Mouse (Mus musculus): ENCODE measurements at regions not wholly inside any gene's neighbourhood (a gene's known extent, or its start where the extent isn't known, plus 50 kb on each side); places are given as distances from the start of the nearest gene placed in this dataset.
"Not testable (repeated sequence)": the region's sequence is repeated elsewhere in the genome, so short reads cannot be mapped to it uniquely, and the experiment has no call there.

DNA sequence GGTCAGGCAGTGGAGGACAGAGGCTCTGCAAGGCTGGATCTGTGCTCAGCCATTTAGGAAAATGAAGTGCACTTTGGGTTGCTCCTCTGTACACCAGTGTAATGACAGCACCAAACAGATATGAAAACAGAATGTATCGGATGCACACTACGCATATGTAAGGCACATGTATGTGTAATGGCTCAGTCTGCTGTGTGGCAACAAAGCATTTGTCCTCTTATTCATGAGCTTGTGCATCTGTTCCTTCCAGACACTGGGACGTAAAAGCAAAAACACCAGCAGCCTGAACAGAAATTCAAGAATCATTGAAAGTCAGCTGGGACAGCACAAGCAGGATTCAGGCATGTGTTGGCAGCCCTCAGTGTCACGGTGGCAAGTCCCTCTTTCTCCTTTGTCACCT lies 241.6 kb downstream of the 1810013L24Rik start:
- Histone ChIP-seq H3K4me2 (ENCODE audit: low read depth, low read length) (no peak overlapping the region), H3K27ac (ENCODE audit: low read length) (no peak overlapping the region), H3K4me1 (ENCODE audit: control insufficient read depth, insufficient read depth, low read length) (no peaks in the 10 kb centered on the region), H3K9me3 (ENCODE audit: control insufficient read depth, low read length) (no peaks in the 10 kb centered on the region), H3K9ac (ENCODE audit: low read depth, low read length) (no peak overlapping the region), H3K4me3 (ENCODE audit: low read length) (no peak overlapping the region), H3K36me3 (ENCODE audit: control insufficient read depth, insufficient read depth, low read length) (no peaks in the 10 kb centered on the region), H3K27me3 (replicated peaks; ENCODE audit: control insufficient read depth, insufficient read depth, low read length) (no peaks in the 10 kb centered on the region)
- no peak for ATAC-seq
- 87% methylated on average over 4 of the region's 4 CpGs for WGBS

GRCm38 (mm10) chr16:9071956-9072355 lies 242.1 kb downstream of the 1810013L24Rik start:
- not testable (repeated sequence) for H3K9ac ChIP-seq (ENCODE audit: low read depth, low read length); ATAC-seq; H3K36me3 ChIP-seq (ENCODE audit: control insufficient read depth, insufficient read depth, low read length); H3K27ac ChIP-seq (ENCODE audit: low read length); H3K9me3 ChIP-seq (ENCODE audit: control insufficient read depth, low read length); H3K4me1 ChIP-seq (ENCODE audit: control insufficient read depth, insufficient read depth, low read length); H3K4me2 ChIP-seq (ENCODE audit: low read depth, low read length); H3K27me3 ChIP-seq (replicated peaks; ENCODE audit: control insufficient read depth, insufficient read depth, low read length); H3K4me3 ChIP-seq (ENCODE audit: low read length)
- WGBS: 74% methylated on average over 5 of the region's 5 CpGs

DNA sequence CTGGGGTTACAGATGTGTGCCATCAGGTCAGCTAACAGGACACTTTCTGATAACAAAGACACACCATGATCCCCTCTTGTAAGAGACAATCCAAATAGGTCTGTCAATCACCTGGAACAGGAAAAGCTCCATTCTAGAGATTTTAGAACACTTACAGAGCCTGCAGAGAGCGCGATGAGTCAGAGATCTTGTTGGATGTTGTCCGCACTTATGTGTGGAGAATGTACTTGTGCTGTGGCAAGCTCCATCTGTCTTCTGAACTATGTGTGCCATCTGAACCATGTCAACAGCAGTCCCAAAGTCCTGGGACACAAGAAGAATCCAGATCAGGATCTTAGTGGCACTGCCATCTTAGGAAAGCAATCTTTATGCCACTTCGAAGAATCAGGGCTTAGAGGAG lies 244.4 kb downstream of the 1810013L24Rik start:
- WGBS: 91% methylated on average over 4 of the region's 4 CpGs
- Histone ChIP-seq H3K9me3 (ENCODE audit: control insufficient read depth, low read length) (no peaks in the 10 kb centered on the region), H3K36me3 (ENCODE audit: control insufficient read depth, insufficient read depth, low read length) (no peaks in the 10 kb centered on the region), H3K27me3 (replicated peaks; ENCODE audit: control insufficient read depth, insufficient read depth, low read length) (no peaks in the 10 kb centered on the region), H3K9ac (ENCODE audit: low read depth, low read length) (no peak overlapping the region), H3K4me3 (ENCODE audit: low read length) (no peak overlapping the region), H3K27ac (ENCODE audit: low read length) (no peak overlapping the region), H3K4me1 (ENCODE audit: control insufficient read depth, insufficient read depth, low read length) (no peaks in the 10 kb centered on the region), H3K4me2 (ENCODE audit: low read depth, low read length) (no peak overlapping the region)
- ATAC-seq: no peak

GRCm38 (mm10) chr16:9077451-9077850 lies 247.6 kb downstream of the 1810013L24Rik start:
- H3K9me3 ChIP-seq (ENCODE audit: control insufficient read depth, low read length): no peaks in the 10 kb centered on the region
- 75% methylated on average over 2 of the region's 2 CpGs for whole genome bisulfite sequencing
- H3K9ac ChIP-seq (ENCODE audit: low read depth, low read length): no peak overlapping the region
- no peak overlapping the region for H3K27ac ChIP-seq (ENCODE audit: low read length)
- H3K4me2 ChIP-seq (ENCODE audit: low read depth, low read length): no peak overlapping the region
- H3K4me1 ChIP-seq (ENCODE audit: control insufficient read depth, insufficient read depth, low read length): no peaks in the 10 kb centered on the region
- no peak overlapping the region for H3K4me3 ChIP-seq (ENCODE audit: low read length)
- no peaks in the 10 kb centered on the region for H3K36me3 ChIP-seq (ENCODE audit: control insufficient read depth, insufficient read depth, low read length)
- no peaks in the 10 kb centered on the region for H3K27me3 ChIP-seq (replicated peaks; ENCODE audit: control insufficient read depth, insufficient read depth, low read length)
- no peak for ATAC-seq

- 79% methylated on average over 4 of the region's 4 CpGs for WGBS
- Histone ChIP-seq H3K9ac (ENCODE audit: low read depth, low read length) (no peak overlapping the region), H3K36me3 (ENCODE audit: control insufficient read depth, insufficient read depth, low read length) (no peaks in the 10 kb centered on the region), H3K4me2 (ENCODE audit: low read depth, low read length) (no peak overlapping the region), H3K4me1 (ENCODE audit: control insufficient read depth, insufficient read depth, low read length) (no peaks in the 10 kb centered on the region), H3K9me3 (ENCODE audit: control insufficient read depth, low read length) (no peaks in the 10 kb centered on the region), H3K4me3 (ENCODE audit: low read length) (no peak overlapping the region), H3K27ac (ENCODE audit: low read length) (no peak overlapping the region), H3K27me3 (replicated peaks; ENCODE audit: control insufficient read depth, insufficient read depth, low read length) (no peaks in the 10 kb centered on the region)
- no peak for ATAC-seq
Observed at GRCm38 (mm10) chr16:9078405-9078942, 248.6 kb downstream of the 1810013L24Rik start.

DNA sequence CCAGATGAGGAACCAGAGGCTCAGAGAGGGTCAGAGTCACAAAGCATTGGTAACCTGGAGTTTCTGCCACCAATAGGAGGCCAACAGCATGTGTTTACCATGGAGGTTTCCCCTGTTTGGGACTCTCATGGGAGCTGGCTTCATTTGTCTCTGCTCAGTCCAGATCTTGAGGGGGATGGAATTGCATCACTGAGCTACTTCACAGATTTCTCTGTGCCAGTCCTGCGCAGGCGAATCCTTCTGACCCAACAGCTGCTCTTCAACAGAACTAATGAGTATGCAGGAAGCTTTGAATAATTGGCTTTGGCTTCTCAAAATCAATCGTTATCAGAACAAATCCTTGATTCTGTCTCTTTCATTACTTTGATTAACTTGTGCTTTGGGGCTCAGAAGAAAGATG lies 253.1 kb downstream of the 1810013L24Rik start:
- Histone ChIP-seq H3K36me3 (ENCODE audit: control insufficient read depth, insufficient read depth, low read length) (no peaks in the 10 kb centered on the region), H3K27me3 (replicated peaks; ENCODE audit: control insufficient read depth, insufficient read depth, low read length) (no peaks in the 10 kb centered on the region), H3K27ac (ENCODE audit: low read length) (no peak overlapping the region), H3K4me3 (ENCODE audit: low read length) (no peak overlapping the region), H3K4me2 (ENCODE audit: low read depth, low read length) (no peak overlapping the region), H3K4me1 (ENCODE audit: control insufficient read depth, insufficient read depth, low read length) (no peaks in the 10 kb centered on the region), H3K9ac (ENCODE audit: low read depth, low read length) (no peak overlapping the region), H3K9me3 (ENCODE audit: control insufficient read depth, low read length) (no peaks in the 10 kb centered on the region)
- ATAC-seq: no peak
- 85% methylated on average over 3 of the region's 3 CpGs for WGBS

DNA sequence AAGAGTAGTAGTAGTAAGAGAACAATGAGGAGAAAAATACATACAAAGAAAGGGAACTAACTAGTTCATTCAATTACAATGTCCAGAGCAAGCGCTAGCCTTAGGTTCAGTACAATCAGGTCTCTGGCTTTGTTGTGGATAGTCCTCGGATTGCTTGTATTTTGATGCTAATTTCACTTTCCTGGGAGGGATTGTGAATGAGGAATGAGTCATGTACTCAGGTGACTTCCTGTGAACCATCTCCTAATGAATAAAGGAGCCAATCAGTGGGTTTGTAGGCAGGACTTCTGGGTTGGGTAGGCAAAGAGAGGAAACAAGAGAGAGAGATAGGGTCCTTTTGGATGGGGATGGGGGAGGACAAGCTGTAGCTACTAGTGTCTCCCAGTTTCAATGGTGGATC lies 253.8 kb downstream of the 1810013L24Rik start:
- no peak for ATAC-seq
- 88% methylated on average over 2 of the region's 2 CpGs for WGBS
- H3K4me2 ChIP-seq (ENCODE audit: low read depth, low read length): no peak overlapping the region
- H3K4me1 ChIP-seq (ENCODE audit: control insufficient read depth, insufficient read depth, low read length): no peaks in the 10 kb centered on the region
- no peaks in the 10 kb centered on the region for H3K27me3 ChIP-seq (replicated peaks; ENCODE audit: control insufficient read depth, insufficient read depth, low read length)
- no peaks in the 10 kb centered on the region for H3K36me3 ChIP-seq (ENCODE audit: control insufficient read depth, insufficient read depth, low read length)
- H3K9ac ChIP-seq (ENCODE audit: low read depth, low read length): no peak overlapping the region
- no peak overlapping the region for H3K4me3 ChIP-seq (ENCODE audit: low read length)
- no peaks in the 10 kb centered on the region for H3K9me3 ChIP-seq (ENCODE audit: control insufficient read depth, low read length)
- no peak overlapping the region for H3K27ac ChIP-seq (ENCODE audit: low read length)

DNA sequence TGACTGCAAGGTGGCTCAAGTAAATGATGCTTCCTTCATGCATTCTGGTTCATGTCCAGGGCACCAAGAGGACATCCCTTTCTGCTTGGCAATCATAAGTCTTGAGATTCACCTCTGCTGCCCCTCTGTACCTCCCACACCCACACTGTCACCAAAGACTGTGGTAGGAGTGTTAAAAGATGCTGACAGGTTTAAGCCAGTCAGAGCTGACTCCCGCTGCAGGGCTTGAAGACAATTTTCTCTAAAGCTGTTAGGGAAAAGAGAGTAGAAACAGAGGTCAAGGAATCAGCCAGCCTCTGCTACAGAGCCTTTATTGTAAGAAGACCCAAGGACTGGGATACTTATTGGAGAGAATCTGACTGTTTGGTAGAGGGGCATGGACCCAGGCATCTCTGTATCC lies 254.7 kb downstream of the 1810013L24Rik start:
- Histone ChIP-seq H3K9ac (ENCODE audit: low read depth, low read length) (no peak overlapping the region), H3K27me3 (replicated peaks; ENCODE audit: control insufficient read depth, insufficient read depth, low read length) (no peaks in the 10 kb centered on the region), H3K27ac (ENCODE audit: low read length) (no peak overlapping the region), H3K4me2 (ENCODE audit: low read depth, low read length) (no peak overlapping the region), H3K4me3 (ENCODE audit: low read length) (no peak overlapping the region), H3K36me3 (ENCODE audit: control insufficient read depth, insufficient read depth, low read length) (no peaks in the 10 kb centered on the region), H3K9me3 (ENCODE audit: control insufficient read depth, low read length) (no peaks in the 10 kb centered on the region), H3K4me1 (ENCODE audit: control insufficient read depth, insufficient read depth, low read length) (no peaks in the 10 kb centered on the region)
- ATAC-seq: no peak
- WGBS: 80% methylated on average over 1 of the region's 1 CpGs

- 63% methylated on average over 1 of the region's 1 CpGs for WGBS
- Histone ChIP-seq H3K27ac (ENCODE audit: low read length) (no peak overlapping the region), H3K36me3 (ENCODE audit: control insufficient read depth, insufficient read depth, low read length) (no peaks in the 10 kb centered on the region), H3K9ac (ENCODE audit: low read depth, low read length) (no peak overlapping the region), H3K4me3 (ENCODE audit: low read length) (no peak overlapping the region), H3K27me3 (replicated peaks; ENCODE audit: control insufficient read depth, insufficient read depth, low read length) (no peaks in the 10 kb centered on the region), H3K9me3 (ENCODE audit: control insufficient read depth, low read length) (no peaks in the 10 kb centered on the region), H3K4me2 (ENCODE audit: low read depth, low read length) (no peak overlapping the region), H3K4me1 (ENCODE audit: control insufficient read depth, insufficient read depth, low read length) (no peaks in the 10 kb centered on the region)
- ATAC-seq: no peak
Observed at GRCm38 (mm10) chr16:9085133-9085532, 255.2 kb downstream of the 1810013L24Rik start.

DNA sequence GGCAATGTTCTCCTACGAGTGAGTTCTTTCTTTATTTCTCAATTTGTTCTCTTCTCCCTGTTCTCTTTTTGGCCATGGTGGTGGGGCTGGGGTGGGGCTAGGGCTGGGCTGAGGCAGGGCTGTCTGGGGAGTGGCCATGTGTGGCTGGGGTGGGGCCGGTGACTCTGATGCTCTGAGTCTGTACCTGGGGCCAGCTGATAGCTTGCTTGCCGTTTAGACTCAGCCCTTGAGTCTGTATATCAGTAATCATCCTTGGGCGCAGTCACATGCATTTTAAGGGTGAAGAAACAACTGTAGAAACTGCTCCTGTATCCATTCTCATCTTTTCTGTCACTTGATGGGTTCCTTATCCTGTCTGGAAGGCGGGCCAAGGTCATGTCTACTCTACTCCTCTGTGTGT lies 256.1 kb downstream of the 1810013L24Rik start:
- Histone ChIP-seq H3K9ac (ENCODE audit: low read depth, low read length) (no peak overlapping the region), H3K4me1 (ENCODE audit: control insufficient read depth, insufficient read depth, low read length) (no peaks in the 10 kb centered on the region), H3K27me3 (replicated peaks; ENCODE audit: control insufficient read depth, insufficient read depth, low read length) (no peaks in the 10 kb centered on the region), H3K27ac (ENCODE audit: low read length) (no peak overlapping the region), H3K9me3 (ENCODE audit: control insufficient read depth, low read length) (no peaks in the 10 kb centered on the region), H3K4me3 (ENCODE audit: low read length) (no peak overlapping the region), H3K36me3 (ENCODE audit: control insufficient read depth, insufficient read depth, low read length) (no peaks in the 10 kb centered on the region), H3K4me2 (ENCODE audit: low read depth, low read length) (no peak overlapping the region)
- WGBS: 82% methylated on average over 5 of the region's 5 CpGs
- ATAC-seq: no peak
